Mouse (Mus musculus): ENCODE results near the gene Zfhx3.

DNA sequence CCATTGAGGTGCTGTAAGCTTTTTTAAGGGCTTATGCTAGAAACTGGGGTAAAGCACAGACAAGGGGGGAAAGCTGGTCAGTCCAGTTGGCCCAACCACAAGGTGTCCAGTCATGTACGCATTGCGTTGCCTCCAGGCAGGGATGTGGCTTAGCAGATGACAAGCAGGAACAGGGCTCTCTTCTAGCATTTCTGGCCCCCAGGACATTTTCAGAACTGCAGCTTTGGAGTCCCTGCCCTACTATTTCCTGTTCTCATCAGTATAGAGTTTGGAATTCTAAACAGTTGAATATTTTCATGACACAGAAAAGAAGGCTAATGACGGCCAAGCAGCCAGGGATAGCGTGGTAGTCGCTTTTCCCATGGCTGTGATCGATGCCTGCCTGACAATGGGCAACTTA, 706.5 kb downstream of the Zfhx3 start:
- TF ChIP-seq CTCF (IDR thresholded peaks at IDR 0.05; ENCODE audit: low read depth, low read length), result no peak
- TF ChIP-seq GATA1 (IDR thresholded peaks at IDR 0.05; ENCODE audit: borderline replicate concordance, low read length), result no peak
- no peak for TF ChIP-seq POLR2AphosphoS5 (IDR thresholded peaks at IDR 0.05; ENCODE audit: insufficient replicate concordance, low read depth, low read length)
